Mouse (Mus musculus) C2C12 (cell line): ENCODE results near the gene Tspoap1.

Source experiments
- CEBPB ChIP-seq: IDR thresholded peaks from one replicate; pipeline ENCODE4 v1.6.1; 2011; ENCODE audit warnings: low read depth, mild to moderate bottlenecking, control low read depth, moderate library complexity
- MAX ChIP-seq: IDR thresholded peaks from one replicate; pipeline ENCODE4 v1.6.1; 2011; ENCODE audit warnings: mild to moderate bottlenecking, control low read depth

DNA sequence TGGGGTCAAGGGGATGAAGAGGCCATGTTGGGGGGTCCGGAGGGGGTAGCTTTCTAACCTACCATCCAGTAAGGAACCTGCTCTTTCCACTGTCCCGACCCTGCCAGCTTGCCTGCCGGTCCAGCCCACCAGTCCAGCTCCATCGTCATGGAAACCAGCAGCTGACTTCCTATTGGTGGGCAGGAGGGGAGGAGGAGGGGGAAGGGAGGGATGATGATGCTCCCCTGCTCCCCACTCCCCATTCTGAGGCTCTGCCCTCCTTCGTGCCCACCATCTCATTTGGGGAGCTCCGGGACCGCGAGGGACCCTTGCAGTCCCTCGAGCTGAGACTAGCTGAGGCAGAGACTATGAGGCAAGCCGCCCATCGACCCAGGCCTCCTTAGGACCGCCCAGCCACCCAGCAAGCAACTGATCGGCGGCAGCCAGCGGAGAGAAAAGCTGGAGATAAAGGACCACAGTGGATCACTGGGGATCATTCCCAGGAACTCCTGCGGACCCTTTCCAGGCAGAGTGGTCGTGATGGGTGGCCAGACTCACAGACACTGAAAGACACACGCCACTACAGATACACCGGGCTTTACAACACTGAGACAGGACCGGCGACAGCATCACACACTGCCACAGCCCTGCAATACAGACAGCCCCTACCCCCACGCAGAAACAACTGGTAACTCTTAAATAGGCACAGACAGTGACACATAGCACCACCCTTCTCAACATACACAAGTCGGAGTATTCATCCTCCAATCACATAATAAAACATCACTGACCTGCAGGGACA lies at the start of gene Tspoap1:
- TF ChIP-seq CEBPB (no peak), MAX (no peak)
